Mouse (Mus musculus): Measurements from ENCODE around the gene Kdsr. TPM values are rescaled to one million over a fixed set of nuclear protein-coding genes. Genes with fewer than 3 reads are reported as not detected.

The Kdsr gene
- total and polyA plus RNA-seq, 3 experiments, result 30.7 to 46.9 (median 43.5) TPM

DNA sequence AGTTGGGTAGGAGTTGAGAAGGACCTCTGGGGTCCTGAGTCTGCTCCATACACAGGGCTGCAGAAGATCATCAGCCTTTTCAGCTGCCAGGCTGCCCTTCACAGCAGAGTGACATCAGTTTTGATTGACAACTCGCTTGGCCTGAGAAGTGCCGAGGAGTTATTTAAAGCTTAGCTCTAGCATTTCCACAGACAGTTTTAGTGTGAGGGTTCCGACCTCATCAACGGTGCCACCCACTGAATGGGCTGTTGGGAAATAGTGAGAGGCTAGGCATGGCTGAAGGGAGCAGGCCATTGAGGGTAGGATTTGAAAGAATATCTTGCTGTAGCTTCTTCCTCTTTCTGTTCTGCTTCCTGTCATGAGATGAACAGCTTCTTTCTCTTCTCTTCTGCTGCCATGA lies 63.9 kb downstream of the Kdsr start:
- no peak for DNase-seq

DNA sequence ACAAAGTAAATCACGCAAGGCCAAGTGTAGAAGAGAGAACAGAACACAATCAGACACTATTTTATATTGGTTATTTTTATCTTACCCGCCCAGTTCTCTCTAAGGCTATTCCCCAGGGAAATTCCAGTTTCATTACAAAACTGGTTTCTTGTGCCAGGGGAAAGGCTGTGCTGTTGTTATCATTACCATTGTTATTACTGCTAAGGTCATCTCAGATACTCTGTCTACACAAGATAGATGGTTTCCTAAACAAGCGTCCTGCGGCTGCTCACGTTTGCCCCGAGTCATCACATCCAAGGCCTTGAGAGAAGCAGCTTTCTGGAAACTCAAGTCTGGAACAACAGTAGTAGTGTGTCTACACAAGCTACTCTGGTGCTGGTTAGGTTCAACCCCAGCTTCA lies 65.2 kb downstream of the Kdsr start:
- peak; percentile 42 for DNase-seq

DNA sequence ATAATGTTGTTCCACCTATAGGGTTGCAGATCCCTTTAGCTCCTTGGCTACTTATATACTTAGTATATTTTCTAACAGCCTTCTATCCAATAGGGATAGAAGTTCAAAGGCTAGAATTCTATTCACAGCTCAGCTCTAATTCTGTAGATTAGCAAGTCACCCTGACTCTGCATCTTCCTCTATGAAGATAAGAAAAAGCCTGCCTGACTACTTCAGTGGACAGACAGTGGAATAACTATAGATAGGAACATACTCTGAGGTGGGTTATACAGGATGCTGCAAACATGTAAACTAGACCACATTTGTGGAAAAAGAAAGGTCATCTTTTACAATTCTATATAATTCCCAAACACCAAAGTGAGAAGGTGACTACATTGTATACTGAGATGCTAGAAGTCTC lies 66.9 kb downstream of the Kdsr start:
- no peak for DNase-seq

DNA sequence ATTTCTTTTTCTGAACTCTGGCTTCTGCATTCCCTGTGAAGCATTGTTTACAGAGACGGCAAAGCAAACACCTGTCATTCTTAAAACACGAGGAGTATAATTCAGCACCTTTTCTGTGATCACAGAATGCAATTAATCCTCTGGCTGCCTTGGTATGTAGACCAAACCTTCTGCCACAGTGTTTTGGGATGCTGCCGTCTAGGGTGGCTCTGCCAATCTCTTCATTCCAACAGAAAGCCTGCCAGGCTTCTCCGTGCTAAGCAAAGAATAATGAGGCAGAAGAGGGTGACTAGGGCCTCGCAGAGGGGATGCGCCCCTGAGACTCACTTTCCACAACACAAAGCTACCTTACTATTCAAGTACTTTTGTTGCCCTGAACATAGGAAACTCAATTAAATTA lies 68.6 kb downstream of the Kdsr start:
- no peak for DNase-seq

DNA sequence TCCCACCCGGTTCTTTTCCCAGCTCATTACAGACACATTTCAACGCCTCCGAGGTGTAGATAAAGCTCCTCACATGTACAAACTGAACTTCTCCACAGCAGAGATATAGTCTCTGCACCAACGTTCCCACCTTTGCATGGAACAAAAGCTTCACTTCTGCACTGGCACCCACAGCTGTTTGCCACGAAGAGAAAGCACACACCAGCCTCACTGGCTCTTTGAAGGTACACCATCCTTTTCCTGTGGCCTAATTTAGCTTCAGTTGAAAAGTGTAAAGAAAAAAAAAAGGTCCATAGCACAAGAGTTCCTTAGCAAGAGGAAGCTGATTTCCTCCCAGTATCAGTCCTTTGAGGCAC lies 71.4 kb downstream of the Kdsr start:
- DNase-seq, result no peak

DNA sequence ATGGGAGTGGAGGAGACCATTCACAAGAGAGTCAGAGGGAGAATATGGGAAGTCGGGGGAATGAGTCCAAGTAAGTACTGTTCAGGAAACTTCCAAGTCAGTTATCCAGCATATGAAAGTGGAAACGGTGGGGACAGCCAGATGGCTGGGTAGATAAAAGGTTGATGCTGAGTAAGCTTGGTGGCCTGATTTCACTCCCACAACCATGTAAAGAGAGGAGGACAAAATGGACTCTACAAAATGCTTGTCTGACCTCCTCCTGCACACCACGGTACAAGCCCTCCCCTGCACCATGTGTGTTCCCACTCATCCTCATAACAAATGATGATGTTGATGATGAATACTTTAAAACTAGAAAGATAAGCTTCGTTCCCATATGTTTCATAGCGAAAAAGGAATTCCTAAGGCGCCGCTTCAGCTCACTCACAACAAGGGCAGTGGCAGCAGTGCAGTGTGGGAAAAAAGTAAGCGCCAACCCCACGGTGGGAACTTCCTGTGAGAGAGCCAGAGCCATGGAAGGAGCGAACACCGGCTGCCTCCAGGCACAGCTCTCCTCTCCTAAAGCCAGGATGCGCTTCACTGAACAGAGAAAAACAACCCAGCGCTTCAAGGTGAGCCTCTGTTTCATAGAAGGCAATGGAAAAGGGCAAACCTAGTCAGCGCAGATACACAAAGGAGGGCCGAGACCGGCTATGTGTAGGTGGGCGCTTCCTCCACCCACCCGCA lies 71.9 kb downstream of the Kdsr start:
- no peak for DNase-seq

DNA sequence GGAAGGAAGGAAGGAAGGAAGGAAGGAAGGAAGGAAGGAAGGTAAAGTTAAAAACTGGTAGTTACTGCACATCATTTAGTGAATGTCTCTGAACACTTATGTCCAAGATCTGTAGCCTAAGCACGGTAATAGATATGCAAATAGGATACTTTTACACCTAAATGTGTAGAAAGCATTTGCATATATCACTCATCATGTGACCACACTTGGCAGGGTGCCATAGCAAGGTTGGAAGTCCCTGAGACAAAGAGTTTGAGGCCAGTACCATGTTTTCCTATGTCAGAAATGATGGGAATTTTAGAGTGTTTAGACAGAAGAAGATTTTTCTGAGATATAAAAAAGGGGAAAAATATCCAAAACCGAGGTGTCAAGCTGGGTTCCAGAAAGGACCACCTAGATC lies 73.8 kb downstream of the Kdsr start:
- DNase-seq, result no peak

DNA sequence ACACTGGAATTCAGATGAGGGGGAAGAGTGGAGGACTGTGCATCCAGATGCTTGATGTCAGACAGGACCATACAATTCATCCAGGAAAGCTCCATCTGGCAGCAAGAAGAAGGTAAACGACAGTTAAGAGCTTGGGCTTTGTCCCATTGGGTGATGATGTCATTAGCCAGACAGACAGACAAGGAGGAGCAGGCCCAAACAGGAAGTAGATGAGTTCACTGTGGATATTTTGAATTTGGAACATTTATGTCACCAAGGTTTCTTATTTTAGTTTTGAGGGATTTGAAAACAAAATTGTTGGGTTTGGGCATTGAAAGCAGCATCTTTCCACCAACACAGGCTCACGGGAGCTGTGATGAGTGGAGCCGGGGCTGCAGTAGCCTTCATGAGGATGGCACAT lies 75.0 kb downstream of the Kdsr start:
- DNase-seq, result no peak

DNA sequence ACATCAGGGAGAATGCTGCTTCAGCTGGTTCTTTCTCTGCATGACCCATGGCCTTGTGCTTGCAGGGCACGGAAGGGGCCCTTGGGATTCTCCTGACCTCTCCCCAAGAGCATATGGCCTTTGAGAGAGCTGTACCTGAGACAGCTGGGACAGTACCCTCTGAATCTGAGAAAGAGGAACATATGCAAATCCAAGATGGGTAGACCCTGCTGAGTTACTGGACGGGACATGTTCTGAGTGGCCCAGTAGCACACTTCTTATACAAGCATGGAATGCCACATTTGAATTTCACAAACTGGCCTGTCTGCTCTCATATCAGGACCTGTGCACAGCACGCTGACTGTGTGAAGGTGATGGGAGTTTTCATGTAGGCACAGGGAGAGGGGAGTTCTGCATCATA lies 76.7 kb downstream of the Kdsr start:
- DNase-seq, result no peak

DNA sequence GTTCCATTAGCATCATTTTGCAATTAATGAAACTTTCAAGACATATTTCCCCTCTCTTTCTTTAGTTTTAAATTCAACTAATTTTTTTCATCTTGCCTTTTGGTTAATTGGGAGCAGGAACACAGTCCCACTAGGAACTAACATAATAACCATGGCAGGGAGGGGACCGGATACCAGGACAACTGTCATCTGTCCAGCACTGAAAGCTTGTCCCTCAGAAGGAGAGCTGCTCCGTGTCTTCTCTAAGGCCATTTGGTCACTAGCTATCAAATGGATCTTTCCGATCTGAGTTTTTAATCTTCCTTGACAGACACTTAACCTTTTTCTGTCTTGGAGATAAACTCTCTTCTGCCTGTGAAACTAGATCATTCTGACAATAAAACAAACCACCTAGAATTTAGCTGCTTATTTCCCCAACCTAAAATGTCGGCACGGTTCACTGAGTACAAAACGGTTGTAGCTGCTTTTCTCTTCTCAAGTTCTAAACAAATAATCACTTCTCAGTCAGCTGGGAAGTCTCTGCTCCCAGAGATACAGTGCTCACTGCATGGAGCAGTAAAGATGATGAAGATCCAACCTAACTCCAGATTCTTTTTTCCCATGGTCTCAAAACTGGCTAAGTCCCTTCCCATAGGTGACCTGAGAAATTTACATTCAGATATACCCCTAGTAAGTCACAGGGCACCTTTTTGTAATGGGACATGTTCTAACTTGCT lies 79.6 kb downstream of the Kdsr start:
- DNase-seq, result no peak

DNA sequence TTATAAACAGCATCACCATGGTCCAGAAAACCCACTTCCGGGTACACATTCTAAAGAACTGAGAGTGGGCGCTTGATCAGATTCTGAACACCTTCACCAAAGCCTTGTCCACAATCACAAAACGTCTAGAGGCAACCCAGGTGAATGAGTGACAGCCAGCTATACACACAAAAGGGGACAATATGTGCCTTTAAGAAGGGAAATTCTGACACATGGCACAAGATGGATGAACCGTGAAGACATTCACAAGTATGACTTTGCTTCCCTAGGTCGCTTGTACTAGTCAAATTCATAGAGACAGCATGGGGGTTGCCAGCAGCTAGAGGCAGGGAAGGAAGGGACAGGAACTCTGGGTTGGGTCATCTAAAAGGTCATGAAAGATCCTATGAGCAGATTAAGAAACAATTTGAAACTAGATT lies 81.5 kb downstream of the Kdsr start:
- no peak for DNase-seq

Other genes starting within 250 kb of the Kdsr start
- gene Bcl2, start 45.5 kb downstream of the Kdsr start, total RNA-seq (2021), result 1 to 10 TPM; 3.7 to 6.4 TPM
- gene Bcl2, start 45.5 kb downstream of the Kdsr start, polyA plus RNA-seq (2012; rRNA removed), result 1.2 and 1.7 TPM in 2 replicates
- gene Vps4b, start 37.0 kb upstream of the Kdsr start, total RNA-seq (2021), result 100 to 1,000 TPM in 1 of 2 experiments, 10 to 100 TPM in 1; 88.0 to 102 TPM
- 15.0 and 23.3 TPM in 2 replicates for gene Vps4b, start 37.0 kb upstream of the Kdsr start, polyA plus RNA-seq (2012; rRNA removed)
- not detected for gene Serpinb5, start 101.4 kb upstream of the Kdsr start, total RNA-seq (2021)
- not detected in 2 replicates for gene Serpinb5, start 101.4 kb upstream of the Kdsr start, polyA plus RNA-seq (2012; rRNA removed)
- not detected for gene Serpinb12, start 174.7 kb upstream of the Kdsr start, total RNA-seq (2021)
- gene Serpinb12, start 174.7 kb upstream of the Kdsr start, polyA plus RNA-seq (2012; rRNA removed), result not detected in 2 replicates
- not detected for gene Serpinb13, start 221.3 kb upstream of the Kdsr start, total RNA-seq (2021)
- not detected in 2 replicates for gene Serpinb13, start 221.3 kb upstream of the Kdsr start, polyA plus RNA-seq (2012; rRNA removed)

All from adrenal gland, adult 2 months (tissue).